Mouse (Mus musculus) forebrain, embryonic 13.5 days (tissue): ENCODE results near the gene S100pbp. TPM values are rescaled to one million over a fixed set of nuclear protein-coding genes. Genes with fewer than 3 reads are reported as not detected.

ENCODE experiments used
- ATAC-seq: fragments of 200-750 bp; cut with Nextera tagmentation; 2 replicates; pipeline ENCODE4 v1.8.0; 2017
- H3K27ac ChIP-seq: fragments of 300-500 bp; sonication (generic); 2 replicates; pipeline ENCODE4 v1.5.1; 2015; ENCODE audit warnings: inconsistent platforms, mild to moderate bottlenecking, moderate library complexity
- H3K27me3 ChIP-seq: fragments of 300-500 bp; sonication (generic); 2 replicates; pipeline ENCODE4 v1.6.1; 2015; ENCODE audit warnings: mild to moderate bottlenecking, inconsistent platforms
- H3K36me3 ChIP-seq: fragments of 300-500 bp; sonication (generic); 2 replicates; pipeline ENCODE4 v1.6.1; 2015; ENCODE audit warnings: mild to moderate bottlenecking, inconsistent platforms; ENCODE audit not compliant: poor library complexity, severe bottlenecking
- H3K4me1 ChIP-seq: fragments of 300-500 bp; sonication (generic); 2 replicates; pipeline ENCODE4 v1.6.1; 2015; ENCODE audit warnings: inconsistent platforms
- H3K4me2 ChIP-seq: fragments of 300-500 bp; sonication (generic); 2 replicates; pipeline ENCODE4 v1.6.1; 2015; ENCODE audit warnings: inconsistent platforms, mild to moderate bottlenecking, moderate library complexity
- H3K4me3 ChIP-seq: fragments of 300-500 bp; sonication (generic); 2 replicates; pipeline ENCODE4 v1.5.1; 2015; ENCODE audit warnings: mild to moderate bottlenecking, inconsistent platforms
- H3K9ac ChIP-seq: fragments of 300-500 bp; sonication (generic); 2 replicates; pipeline ENCODE4 v1.6.1; 2015; ENCODE audit warnings: mild to moderate bottlenecking, inconsistent platforms
- H3K9me3 ChIP-seq: fragments of 300-500 bp; sonication (generic); replicated peaks from 2 replicates; pipeline ENCODE4 v1.6.1; 2016; ENCODE audit warnings: inconsistent platforms
- WGBS: fragments of 180-500 bp; shearing (Covaris S2); methylation state at CpG from one replicate; pipeline ENCODE4 v1.1.7; 2015; 5-methylcytosine and 5-hydroxymethylcytosine counted together
- polyA plus RNA-seq: library from polyadenylated mRNA; unstranded; fragments of >200 nt; fragmentation: Nextera tagmentation; extraction: Ambion mirVana; gene quantifications from 2 replicates; pipeline ENCODE4 v1.2.1, GENCODE M21; 2015

The S100pbp gene
- polyA plus RNA-seq, 1 experiment from 2014 or later = 15.6 TPM

DNA sequence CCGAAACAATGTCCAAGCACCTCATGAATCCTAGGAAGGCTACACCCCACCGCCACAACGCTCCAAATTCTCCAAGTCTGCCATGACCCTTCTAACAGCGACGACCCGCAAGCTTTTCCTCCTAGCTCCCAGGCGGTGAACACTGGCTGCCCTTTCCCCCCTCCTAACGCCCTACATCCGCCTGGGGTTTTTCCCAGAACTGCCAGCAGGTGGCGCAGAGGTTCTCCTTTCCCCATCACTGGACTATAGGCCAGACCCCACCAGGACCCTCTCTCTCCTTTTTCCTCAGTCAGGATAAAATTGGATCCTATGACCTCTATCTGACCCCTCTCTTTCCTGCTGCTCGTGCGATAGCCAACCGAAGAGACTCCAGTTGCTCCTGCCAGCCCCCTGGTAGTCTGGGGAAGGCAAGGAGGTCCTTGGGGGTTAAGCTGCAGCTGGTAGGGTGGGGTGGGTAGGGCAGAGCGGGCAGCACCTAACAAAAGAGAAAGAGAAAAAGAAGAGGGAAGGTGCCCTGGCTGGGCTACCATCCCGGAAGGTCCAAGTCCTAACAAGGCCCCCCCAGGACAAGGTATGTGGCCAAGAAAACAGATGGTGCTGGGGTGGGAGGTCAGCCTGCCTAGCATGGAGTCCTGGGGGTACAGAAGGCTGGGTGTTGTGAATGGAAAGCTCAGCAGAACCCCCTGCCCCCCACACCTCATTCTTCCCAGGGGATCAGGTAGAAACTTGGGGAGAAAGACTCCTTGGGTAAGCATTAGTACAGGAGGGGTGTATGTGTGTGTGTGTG lies 54.5 kb downstream of the S100pbp start:
- Histone ChIP-seq H3K27me3 (peaks cover 51% of the 10 kb centered on the region), H3K4me2 (0 out of 2 replicates have a peak overlapping the region, but pooled peaks have one; percentile 27), H3K9me3 (no peaks in the 10 kb centered on the region), H3K9ac (no peak overlapping the region), H3K4me3 (no peak overlapping the region), H3K27ac (no peak overlapping the region), H3K36me3 (no peaks in the 10 kb centered on the region), H3K4me1 (peaks cover 28% of the 10 kb centered on the region)
- 0 out of 2 replicates have a peak, but pooled peaks have one; percentile 41 for ATAC-seq
- WGBS = 11% methylated on average over 15 of the region's 15 CpGs

DNA sequence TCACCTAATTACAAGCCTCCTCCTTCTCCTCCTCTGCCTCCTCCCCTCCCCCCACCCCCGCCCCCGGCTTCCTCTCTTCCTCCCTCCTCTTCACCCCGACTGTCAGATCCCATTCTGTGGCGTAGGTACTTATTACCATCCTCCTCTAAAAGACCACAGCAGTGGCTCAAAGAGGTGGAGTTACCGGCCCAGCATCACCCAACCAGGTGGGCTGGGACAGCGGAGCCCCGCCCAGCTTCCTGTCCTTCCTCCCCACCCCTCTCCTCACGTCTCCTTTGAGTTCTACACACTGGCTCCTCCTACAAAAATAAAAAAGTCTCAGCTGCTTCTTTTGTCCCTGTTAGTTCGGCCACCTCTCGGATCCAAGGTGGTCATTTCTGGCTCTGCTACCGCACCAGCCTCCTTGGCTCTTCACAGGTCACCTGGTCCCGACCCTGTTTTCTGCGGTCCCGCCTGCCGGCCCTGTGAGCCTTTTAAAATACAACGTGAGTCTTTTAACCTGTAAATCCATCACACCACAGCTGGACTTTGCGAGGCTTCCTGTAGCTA lies 58.7 kb downstream of the S100pbp start:
- no peaks in the 10 kb centered on the region for H3K36me3 ChIP-seq
- H3K4me3 ChIP-seq = no peak overlapping the region
- H3K27ac ChIP-seq = no peak overlapping the region
- 6% methylated on average over 16 of the region's 17 CpGs for WGBS
- H3K9me3 ChIP-seq = no peaks in the 10 kb centered on the region
- no peak overlapping the region for H3K9ac ChIP-seq
- H3K4me2 ChIP-seq = peak overlapping the region; percentile 22
- ATAC-seq = no peak
- H3K27me3 ChIP-seq = peaks cover 20% of the 10 kb centered on the region
- peaks cover 34% of the 10 kb centered on the region for H3K4me1 ChIP-seq

DNA sequence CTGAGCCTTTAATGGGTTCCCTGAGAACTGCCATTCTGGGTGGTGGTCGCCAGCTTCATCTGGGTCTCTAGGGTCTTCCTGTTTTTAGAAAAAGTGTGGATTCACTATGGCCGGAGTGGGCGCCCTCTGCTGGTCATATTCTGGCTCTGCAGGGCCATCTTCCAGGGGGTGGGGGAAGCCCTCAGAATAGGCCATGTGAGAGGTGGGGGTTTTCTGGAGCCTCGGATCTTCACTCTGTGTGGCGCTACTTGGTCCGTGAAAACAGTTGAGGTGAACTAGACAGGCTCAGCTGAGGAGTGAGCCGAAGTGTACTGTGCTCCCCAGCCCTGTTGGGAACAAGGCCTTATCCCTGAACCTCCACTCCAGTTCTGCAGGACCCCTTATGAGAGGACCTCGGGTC lies 59.4 kb downstream of the S100pbp start:
- 3% methylated on average over 8 of the region's 8 CpGs for WGBS
- Histone ChIP-seq H3K36me3 (no peaks in the 10 kb centered on the region), H3K4me1 (peaks cover 40% of the 10 kb centered on the region), H3K4me2 (peak overlapping the region; percentile 22; the same call in 1 of the 2 replicates), H3K4me3 (no peak overlapping the region), H3K9me3 (no peaks in the 10 kb centered on the region), H3K9ac (no peak overlapping the region), H3K27me3 (peaks cover 16% of the 10 kb centered on the region), H3K27ac (no peak overlapping the region)
- peak; percentile 44 for ATAC-seq

GRCm38 (mm10) chr4:129129387-129129786 lies 60.1 kb downstream of the S100pbp start:
- H3K9me3 ChIP-seq = no peaks in the 10 kb centered on the region
- no peak overlapping the region for H3K4me3 ChIP-seq
- H3K9ac ChIP-seq = no peak overlapping the region
- H3K4me1 ChIP-seq = peaks cover 45% of the 10 kb centered on the region
- H3K4me2 ChIP-seq = no peak overlapping the region
- H3K27ac ChIP-seq = no peak overlapping the region
- peaks cover 16% of the 10 kb centered on the region for H3K27me3 ChIP-seq
- WGBS = 44% methylated on average over 9 of the region's 9 CpGs
- H3K36me3 ChIP-seq = no peaks in the 10 kb centered on the region
- ATAC-seq = no peak

- no peaks in the 10 kb centered on the region for H3K36me3 ChIP-seq
- no peak overlapping the region for H3K4me2 ChIP-seq
- peaks cover 46% of the 10 kb centered on the region for H3K4me1 ChIP-seq
- no peaks in the 10 kb centered on the region for H3K9me3 ChIP-seq
- H3K9ac ChIP-seq = no peak overlapping the region
- no peak overlapping the region for H3K27ac ChIP-seq
- ATAC-seq = no peak
- WGBS = 70% methylated on average over 13 of the region's 13 CpGs
- H3K27me3 ChIP-seq = peaks cover 17% of the 10 kb centered on the region
- no peak overlapping the region for H3K4me3 ChIP-seq
These were observed 60.8 kb downstream of the S100pbp start for GRCm38 (mm10) chr4:129128582-129129338.

DNA sequence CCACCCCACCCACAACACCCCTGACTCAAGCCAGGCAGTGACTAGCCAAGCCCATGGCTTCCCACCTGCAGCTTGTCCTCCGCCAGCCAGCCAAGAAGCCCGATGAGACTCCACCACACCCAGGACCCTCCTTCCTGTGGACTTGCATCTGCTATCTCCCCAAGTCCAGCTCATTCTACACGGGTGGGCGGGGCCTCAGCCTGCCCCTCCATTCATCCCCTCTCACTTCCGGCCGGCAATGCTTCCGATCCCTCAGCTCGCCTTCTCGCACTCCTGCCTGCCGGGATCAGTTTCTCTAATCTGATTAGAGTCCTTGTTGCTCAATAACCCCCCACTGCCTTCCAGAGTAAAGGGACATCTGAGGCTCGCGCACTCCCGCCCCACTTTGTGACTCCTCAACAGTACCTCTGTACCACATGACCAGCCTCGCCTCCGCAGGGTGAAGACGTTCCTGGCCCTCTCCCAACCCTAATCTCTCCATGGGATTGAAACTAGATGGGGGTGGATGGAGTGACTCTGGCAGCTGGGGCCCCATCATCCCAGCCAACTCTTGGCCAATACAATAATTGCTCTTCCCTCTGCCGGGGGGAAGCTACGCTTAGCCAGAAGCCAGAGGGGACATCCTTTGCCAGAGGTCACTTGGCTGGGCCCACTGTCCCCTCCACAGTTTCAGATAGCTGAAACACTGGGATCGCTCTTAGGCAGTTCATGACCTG lies 63.6 kb downstream of the S100pbp start:
- Histone ChIP-seq H3K4me1 (peaks cover 54% of the 10 kb centered on the region), H3K9ac (0 out of 2 replicates have a peak overlapping the region, but pooled peaks have one; percentile 27), H3K36me3 (no peaks in the 10 kb centered on the region), H3K4me3 (peak overlapping the region; percentile 24), H3K27ac (no peak overlapping the region), H3K9me3 (no peaks in the 10 kb centered on the region), H3K27me3 (peaks cover 39% of the 10 kb centered on the region), H3K4me2 (peak overlapping the region; percentile 54)
- no peak for ATAC-seq
- 7% methylated on average over 19 of the region's 19 CpGs for WGBS

DNA sequence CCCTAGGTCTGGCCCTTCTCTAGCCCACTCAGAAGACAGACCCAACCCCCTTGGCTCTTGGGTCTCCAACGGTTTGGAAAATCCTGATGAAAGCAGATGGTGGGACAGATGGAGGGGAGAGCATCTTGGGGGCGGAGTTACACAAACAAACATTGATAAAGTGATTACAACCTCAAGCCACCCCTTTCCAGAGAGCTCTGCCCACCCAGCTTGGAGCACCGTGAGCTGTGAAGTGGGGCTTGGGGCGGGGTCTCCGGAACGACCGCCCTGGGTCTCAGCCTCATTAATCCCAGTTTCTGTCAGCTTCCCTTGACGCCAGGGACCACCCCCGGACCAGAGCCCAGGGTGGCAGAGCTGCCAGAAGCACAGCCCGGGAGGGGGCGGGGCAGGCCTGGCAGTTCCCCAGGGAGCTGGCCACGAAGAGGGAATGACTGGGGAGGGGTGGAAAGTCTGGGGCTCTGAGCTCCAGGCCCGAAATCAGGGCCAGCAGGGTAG lies 64.8 kb downstream of the S100pbp start:
- WGBS = 7% methylated on average over 13 of the region's 13 CpGs
- H3K9ac ChIP-seq = no peak overlapping the region
- peaks cover 54% of the 10 kb centered on the region for H3K4me1 ChIP-seq
- peak; percentile 59 for ATAC-seq
- H3K9me3 ChIP-seq = no peaks in the 10 kb centered on the region
- H3K4me2 ChIP-seq = peak overlapping the region; percentile 54
- H3K27me3 ChIP-seq = peaks cover 51% of the 10 kb centered on the region
- no peaks in the 10 kb centered on the region for H3K36me3 ChIP-seq
- H3K4me3 ChIP-seq = 0 out of 2 replicates have a peak overlapping the region, but pooled peaks have one; percentile 0
- 0 out of 2 replicates have a peak overlapping the region, but pooled peaks have one; percentile 1 for H3K27ac ChIP-seq

- H3K4me2 ChIP-seq = no peak overlapping the region
- H3K27ac ChIP-seq = no peak overlapping the region
- ATAC-seq = peak; percentile 37
- H3K4me3 ChIP-seq = no peak overlapping the region
- H3K4me1 ChIP-seq = peaks cover 40% of the 10 kb centered on the region
- 27% methylated on average over 8 of the region's 8 CpGs for WGBS
- no peak overlapping the region for H3K9ac ChIP-seq
- H3K9me3 ChIP-seq = no peaks in the 10 kb centered on the region
- H3K27me3 ChIP-seq = peaks cover 65% of the 10 kb centered on the region
- no peaks in the 10 kb centered on the region for H3K36me3 ChIP-seq
These were observed 66.8 kb downstream of the S100pbp start for GRCm38 (mm10) chr4:129122719-129123118.

DNA sequence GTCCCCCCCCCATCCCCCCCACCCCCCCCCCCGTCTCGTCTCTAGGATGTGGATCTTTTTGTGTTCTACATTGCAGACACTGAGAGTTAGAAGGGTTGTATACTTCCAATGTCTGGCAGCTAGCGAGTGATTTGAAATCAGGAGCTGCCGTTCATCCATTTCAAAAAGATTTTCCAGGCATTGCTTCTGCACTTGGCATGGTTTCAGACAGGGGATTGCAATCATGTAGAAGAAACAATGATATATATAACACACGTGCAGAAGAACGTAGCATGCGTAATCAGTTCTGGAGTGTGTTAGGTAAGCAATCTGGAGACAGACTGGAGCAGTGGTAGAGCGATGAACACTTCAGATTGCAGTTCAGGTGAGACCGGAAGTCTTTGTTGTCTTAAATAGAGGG lies 67.4 kb downstream of the S100pbp start:
- Histone ChIP-seq H3K27ac (peak overlapping the region; percentile 35), H3K4me1 (peaks cover 40% of the 10 kb centered on the region), H3K9ac (no peak overlapping the region), H3K27me3 (peaks cover 65% of the 10 kb centered on the region), H3K36me3 (no peaks in the 10 kb centered on the region), H3K9me3 (no peaks in the 10 kb centered on the region), H3K4me2 (no peak overlapping the region), H3K4me3 (no peak overlapping the region)
- ATAC-seq = no peak
- WGBS = 32% methylated on average over 9 of the region's 9 CpGs

- peak within 1 kb of the TSS; percentile 52 for H3K4me3 ChIP-seq
- peak within 1 kb of the TSS; percentile 35 for H3K27ac ChIP-seq
- WGBS = 3% methylated on average over 16 of the region's 17 CpGs
- H3K36me3 ChIP-seq = no peaks in the 10 kb centered on the region
- peaks cover 40% of the 10 kb centered on the region for H3K4me1 ChIP-seq
- peaks cover 65% of the 10 kb centered on the region for H3K27me3 ChIP-seq
- H3K9me3 ChIP-seq = no peaks in the 10 kb centered on the region
- peak within 1 kb of the TSS; percentile 68 for H3K9ac ChIP-seq
- peak within 1 kb of the TSS; percentile 87 for H3K4me2 ChIP-seq
- peak; percentile 10; the same call in 1 of the 2 replicates for ATAC-seq
These were observed 67.9 kb downstream of the S100pbp start, which contains the start of gene Hpca for GRCm38 (mm10) chr4:129121569-129122086. Gene Hpca (minus strand): TSS chr4:129122036.
